Mouse (Mus musculus) forebrain, embryonic 16.5 days (tissue): ENCODE measurements around the gene Psmc6. TPM values are rescaled to one million over a fixed set of nuclear protein-coding genes. Genes with fewer than 3 reads are reported as not detected.

Source experiments
- ATAC-seq: fragments of 200-750 bp; cut with Nextera tagmentation; 2 replicates; pipeline ENCODE4 v1.8.0; 2017; ENCODE audit warnings: mild to moderate bottlenecking, moderate library complexity
- H3K27ac ChIP-seq: fragments of 300-500 bp; sonication (generic); 2 replicates; pipeline ENCODE4 v1.5.1; 2014; ENCODE audit warnings: low read length, control low read depth
- H3K27me3 ChIP-seq: fragments of 300-500 bp; sonication (generic); replicated peaks from 2 replicates; pipeline ENCODE4 v1.6.1; 2014; ENCODE audit warnings: low read length; ENCODE audit not compliant: control insufficient read depth, insufficient read depth
- H3K36me3 ChIP-seq: fragments of 300-500 bp; sonication (generic); 2 replicates; pipeline ENCODE4 v1.6.1; 2014; ENCODE audit not compliant: control insufficient read depth, insufficient read depth
- H3K4me1 ChIP-seq: fragments of 300-500 bp; sonication (generic); replicated peaks from 2 replicates; pipeline ENCODE4 v1.6.1; 2014; ENCODE audit warnings: low read length; ENCODE audit not compliant: control insufficient read depth, insufficient read depth
- H3K4me2 ChIP-seq: fragments of 300-500 bp; sonication (generic); 2 replicates; pipeline ENCODE4 v1.6.1; 2014; ENCODE audit warnings: mild to moderate bottlenecking, low read length, control low read depth
- H3K4me3 ChIP-seq: fragments of 300-500 bp; sonication (generic); replicated peaks from 2 replicates; pipeline ENCODE4 v1.5.1; 2014; ENCODE audit warnings: mild to moderate bottlenecking, low read length, control low read depth
- H3K9ac ChIP-seq: fragments of 300-500 bp; sonication (generic); replicated peaks from 2 replicates; pipeline ENCODE4 v1.6.1; 2014; ENCODE audit warnings: low read depth, low read length, control low read depth
- H3K9me3 ChIP-seq: fragments of 300-500 bp; sonication (generic); 2 replicates; pipeline ENCODE4 v1.6.1; 2016; ENCODE audit warnings: low read length; ENCODE audit not compliant: control insufficient read depth
- WGBS: fragments of 180-500 bp; shearing (Covaris S2); extraction: QIAGEN DNeasy Blood & Tissue Kit; methylation state at CpG from one replicate; pipeline ENCODE4 v1.1.7; 2014; 5-methylcytosine and 5-hydroxymethylcytosine counted together
- polyA plus RNA-seq: library from polyadenylated mRNA; unstranded; fragments of >200 nt; fragmentation: Nextera tagmentation; extraction: Ambion mirVana; gene quantifications from 2 replicates; pipeline ENCODE4 v1.2.1, GENCODE M21; 2015

Gene Psmc6
- polyA plus RNA-seq, 1 experiment from 2014 or later: 163 TPM

- H3K27me3 ChIP-seq: no peaks in the 10 kb centered on the region
- no peak overlapping the region for H3K9ac ChIP-seq
- no peak overlapping the region for H3K27ac ChIP-seq
- no peaks in the 10 kb centered on the region for H3K9me3 ChIP-seq
- H3K36me3 ChIP-seq: no peaks in the 10 kb centered on the region
- ATAC-seq: no peak
- H3K4me3 ChIP-seq: no peak overlapping the region
- H3K4me1 ChIP-seq: no peaks in the 10 kb centered on the region
- H3K4me2 ChIP-seq: no peak overlapping the region
Observed at GRCm38 (mm10) chr14:45325471-45325870, 4.1 kb upstream of the Psmc6 start.

GRCm38 (mm10) chr14:45328072-45328713 is 1.4 kb upstream of the Psmc6 start:
- Histone ChIP-seq H3K4me3 (no peak overlapping the region), H3K27me3 (no peaks in the 10 kb centered on the region), H3K4me2 (no peak overlapping the region), H3K4me1 (peaks cover 9% of the 10 kb centered on the region), H3K9ac (no peak overlapping the region), H3K27ac (no peak overlapping the region), H3K9me3 (no peaks in the 10 kb centered on the region), H3K36me3 (peaks cover 11% of the 10 kb centered on the region)
- WGBS: 92% methylated on average over 4 of the region's 4 CpGs
- ATAC-seq: no peak

DNA sequence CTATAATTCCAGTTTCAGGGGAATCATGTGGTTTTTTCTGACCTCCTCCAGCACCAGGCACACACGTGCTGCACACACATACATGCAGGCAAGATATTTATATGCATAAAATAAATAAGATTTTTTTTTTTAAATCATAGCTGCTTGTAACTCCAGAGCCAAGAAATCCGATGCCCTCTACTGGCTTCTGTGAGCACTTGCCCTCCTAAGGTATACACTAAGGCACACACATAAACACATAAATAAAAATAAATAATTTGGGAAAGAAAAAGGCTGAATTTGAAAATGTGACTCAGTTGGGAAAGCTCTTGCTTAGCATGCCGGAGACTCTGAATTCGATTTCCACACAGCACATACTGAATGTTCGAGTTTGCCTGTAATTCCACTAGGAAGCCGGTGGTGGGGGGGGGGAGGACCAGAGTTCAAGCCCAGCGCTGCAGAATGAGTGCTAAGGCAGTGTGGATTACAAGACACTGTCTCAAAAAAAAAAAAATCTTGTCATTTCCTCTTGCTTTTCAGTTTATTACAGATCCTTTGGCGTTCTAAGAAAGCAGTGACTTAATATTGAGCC is 485 bp upstream of the Psmc6 start:
- Histone ChIP-seq H3K36me3 (peaks cover 14% of the 10 kb centered on the region), H3K9me3 (no peaks in the 10 kb centered on the region), H3K4me3 (peak overlapping the region; percentile 97), H3K4me2 (peak overlapping the region; percentile 59), H3K4me1 (peaks cover 9% of the 10 kb centered on the region), H3K9ac (peak overlapping the region; percentile 40), H3K27ac (peak overlapping the region; percentile 89), H3K27me3 (no peaks in the 10 kb centered on the region)
- 9% methylated on average over 8 of the region's 8 CpGs for WGBS
- ATAC-seq: peak; percentile 18

GRCm38 (mm10) chr14:45350931-45351859 is 21.6 kb downstream of the Psmc6 start, which contains the start of gene Styx:
Gene Styx (plus strand): TSS chr14:45351093.
- peak; percentile 98 for ATAC-seq
- Histone ChIP-seq H3K9ac (peak within 1 kb of the TSS; percentile 76), H3K4me1 (peaks cover 14% of the 10 kb centered on the region), H3K36me3 (peaks cover 11% of the 10 kb centered on the region; the same call in 1 of the 2 replicates), H3K9me3 (no peaks in the 10 kb centered on the region), H3K27ac (peak within 1 kb of the TSS; percentile 44), H3K4me3 (peak within 1 kb of the TSS; percentile 92), H3K27me3 (no peaks in the 10 kb centered on the region), H3K4me2 (peak within 1 kb of the TSS; percentile 73)
- under 1% methylated on average over 47 of the region's 93 CpGs for WGBS

GRCm38 (mm10) chr14:45364211-45365195 is 34.9 kb downstream of the Psmc6 start:
- H3K27me3 ChIP-seq: no peaks in the 10 kb centered on the region
- H3K4me2 ChIP-seq: 0 out of 2 replicates have a peak overlapping the region, but pooled peaks have one; percentile 1
- H3K36me3 ChIP-seq: peaks cover 4% of the 10 kb centered on the region
- peaks cover 10% of the 10 kb centered on the region for H3K4me1 ChIP-seq
- 49% methylated on average over 16 of the region's 16 CpGs for WGBS
- peak overlapping the region; percentile 71 for H3K27ac ChIP-seq
- peak overlapping the region; percentile 37; the same call in 1 of the 2 replicates for H3K9ac ChIP-seq
- peak; percentile 89 for ATAC-seq
- no peaks in the 10 kb centered on the region for H3K9me3 ChIP-seq
- no peak overlapping the region for H3K4me3 ChIP-seq

GRCm38 (mm10) chr14:45365196-45365587 is 35.6 kb downstream of the Psmc6 start:
- Histone ChIP-seq H3K36me3 (peaks cover 9% of the 10 kb centered on the region), H3K4me1 (peaks cover 10% of the 10 kb centered on the region), H3K9me3 (no peaks in the 10 kb centered on the region), H3K9ac (peak overlapping the region; percentile 37; the same call in 1 of the 2 replicates), H3K4me3 (no peak overlapping the region), H3K4me2 (no peak overlapping the region), H3K27ac (peak overlapping the region; percentile 71), H3K27me3 (no peaks in the 10 kb centered on the region)
- ATAC-seq: no peak; the same call in 1 of the 2 replicates
- WGBS: 87% methylated on average over 6 of the region's 6 CpGs

- H3K9ac ChIP-seq: no peak overlapping the region
- no peak overlapping the region for H3K4me2 ChIP-seq
- no peak overlapping the region for H3K27ac ChIP-seq
- H3K36me3 ChIP-seq: peaks cover 13% of the 10 kb centered on the region; the same call in 1 of the 2 replicates
- H3K27me3 ChIP-seq: no peaks in the 10 kb centered on the region
- 92% methylated on average over 3 of the region's 3 CpGs for WGBS
- no peaks in the 10 kb centered on the region for H3K4me1 ChIP-seq
- H3K4me3 ChIP-seq: no peak overlapping the region
- no peaks in the 10 kb centered on the region for H3K9me3 ChIP-seq
- ATAC-seq: no peak
Observed at GRCm38 (mm10) chr14:45378771-45379170, 49.2 kb downstream of the Psmc6 start.

DNA sequence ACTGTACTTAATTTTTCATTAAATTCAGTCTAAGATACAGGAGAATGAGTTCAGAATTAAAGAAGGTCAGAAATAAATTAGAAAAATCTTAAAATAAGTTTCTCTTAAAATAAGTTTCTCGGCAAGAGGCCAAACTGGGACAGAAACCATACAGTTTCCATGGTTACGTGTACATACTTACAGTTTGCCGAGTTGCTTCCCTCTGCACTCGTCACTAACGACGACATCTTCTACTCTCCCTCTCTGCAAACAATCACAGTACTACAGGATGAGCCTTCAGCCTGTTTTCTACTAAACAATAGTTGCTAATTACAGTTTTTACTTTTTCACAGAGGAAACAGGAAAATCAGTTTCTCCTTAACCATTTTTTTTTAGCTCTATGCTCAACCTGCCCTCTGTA is 51.2 kb downstream of the Psmc6 start:
- H3K27me3 ChIP-seq: no peaks in the 10 kb centered on the region
- no peak overlapping the region for H3K9ac ChIP-seq
- H3K4me2 ChIP-seq: no peak overlapping the region
- H3K4me3 ChIP-seq: no peak overlapping the region
- H3K4me1 ChIP-seq: no peaks in the 10 kb centered on the region
- H3K27ac ChIP-seq: no peak overlapping the region
- ATAC-seq: no peak
- H3K9me3 ChIP-seq: no peaks in the 10 kb centered on the region
- WGBS: 68% methylated on average over 6 of the region's 6 CpGs
- peaks cover 13% of the 10 kb centered on the region; the same call in 1 of the 2 replicates for H3K36me3 ChIP-seq
